Mouse (Mus musculus): ENCODE measurements around the gene Clock. TPM values are rescaled to one million over a fixed set of nuclear protein-coding genes. Genes with fewer than 3 reads are reported as not detected.

Clock gene
- total RNA-seq, 2 experiments from 2014 or later = 17.9 to 22.6 TPM

DNA sequence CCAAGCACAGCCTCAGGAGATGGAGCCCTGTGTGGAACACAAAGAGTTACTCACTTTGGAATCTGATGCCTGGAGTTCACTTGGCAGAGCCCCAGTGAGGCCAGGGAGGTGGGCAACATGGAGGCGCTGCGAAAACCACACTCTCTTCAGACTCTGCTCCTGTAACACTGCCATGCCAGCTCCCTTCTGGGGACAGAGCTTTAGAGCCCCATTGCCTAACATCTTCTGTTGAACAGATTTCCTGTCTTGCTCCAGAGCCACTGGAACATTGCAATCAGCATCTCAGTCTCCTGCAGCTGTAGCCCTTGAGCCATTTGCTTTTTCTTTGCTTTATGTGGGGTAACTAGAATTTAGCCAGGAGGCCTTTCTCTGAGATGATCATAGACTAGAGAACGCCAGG lies 122.3 kb downstream of the Clock start:
- no peak for DNase-seq (ENCODE audit: low spot score)

DNA sequence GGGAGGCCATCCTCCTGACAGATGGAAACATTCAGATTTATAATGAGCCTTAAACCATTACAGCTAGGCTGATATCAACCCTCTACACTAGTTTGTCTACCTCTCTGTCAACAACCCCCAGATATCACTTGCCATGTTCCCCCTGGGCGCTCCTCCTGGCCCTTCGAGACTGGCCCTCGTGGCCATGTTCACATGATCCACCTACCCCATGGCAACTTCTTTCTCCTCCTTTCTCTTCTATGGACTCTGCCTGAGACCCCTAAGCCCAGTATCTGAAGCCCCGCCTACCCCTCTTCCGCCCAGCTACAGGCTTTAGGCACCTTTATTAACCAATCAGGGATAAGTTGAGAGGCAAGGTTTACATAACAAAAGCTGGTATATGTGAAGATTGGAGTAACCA lies 124.8 kb downstream of the Clock start:
- DNase-seq (ENCODE audit: low spot score) = no peak

DNA sequence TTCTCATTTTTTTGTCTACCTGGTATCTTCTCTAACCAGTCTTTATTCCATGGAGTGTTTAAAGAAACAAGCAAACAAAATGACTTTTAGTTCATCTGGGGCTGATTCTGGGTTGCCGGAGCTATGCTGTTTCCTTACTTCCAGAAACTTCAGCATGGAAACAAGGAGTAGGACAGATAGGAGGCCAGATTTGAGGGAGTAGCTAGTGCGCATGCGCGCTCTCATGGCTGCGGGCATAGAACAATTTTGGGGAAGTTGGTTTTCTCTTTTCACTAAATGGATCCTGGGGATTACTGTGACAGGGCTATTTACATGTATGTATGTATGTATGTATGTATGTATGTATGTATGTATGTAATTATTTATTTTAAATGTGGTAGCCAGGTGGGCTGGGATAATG lies 125.4 kb downstream of the Clock start:
- DNase-seq (ENCODE audit: low spot score) = no peak

DNA sequence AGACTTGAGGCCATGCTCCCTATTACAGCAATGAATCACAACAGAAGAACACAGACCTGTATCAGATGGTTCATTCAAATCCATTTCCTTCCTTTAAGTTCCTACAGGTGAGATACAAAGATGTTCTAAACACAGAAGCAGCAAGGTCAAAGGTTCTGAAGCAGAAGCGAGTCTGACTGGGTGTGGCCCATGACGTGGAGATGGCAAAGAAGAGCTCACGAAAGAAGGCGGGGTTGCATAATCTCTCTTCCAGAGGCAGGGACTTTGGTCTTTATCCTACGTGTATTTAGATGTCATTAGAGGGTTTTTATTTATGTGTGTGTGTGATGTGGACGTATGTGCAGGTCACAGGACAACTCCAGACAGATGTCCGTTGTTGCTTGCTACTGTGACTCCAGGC lies 126.9 kb downstream of the Clock start:
- DNase-seq (ENCODE audit: low spot score) = no peak

DNA sequence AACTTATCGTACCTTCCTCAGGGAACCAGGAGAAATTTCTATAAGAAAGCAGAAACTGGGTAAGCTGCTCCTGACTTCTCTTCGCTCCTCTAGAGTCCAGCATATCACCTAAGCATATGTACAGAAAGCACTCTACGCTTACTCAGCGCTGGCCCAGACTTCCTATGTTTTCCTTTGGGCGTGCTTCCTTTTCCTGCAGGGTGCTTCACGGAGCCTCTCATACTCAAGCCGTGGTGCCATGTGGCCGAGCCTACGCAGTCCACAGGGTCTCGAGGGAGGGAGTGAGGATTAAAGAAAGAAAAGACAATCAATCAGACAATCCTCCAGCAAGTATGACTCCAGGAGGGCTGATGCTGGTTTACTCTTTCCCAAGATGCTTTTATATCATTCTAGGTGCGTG lies 127.8 kb downstream of the Clock start:
- DNase-seq (ENCODE audit: low spot score) = no peak

DNA sequence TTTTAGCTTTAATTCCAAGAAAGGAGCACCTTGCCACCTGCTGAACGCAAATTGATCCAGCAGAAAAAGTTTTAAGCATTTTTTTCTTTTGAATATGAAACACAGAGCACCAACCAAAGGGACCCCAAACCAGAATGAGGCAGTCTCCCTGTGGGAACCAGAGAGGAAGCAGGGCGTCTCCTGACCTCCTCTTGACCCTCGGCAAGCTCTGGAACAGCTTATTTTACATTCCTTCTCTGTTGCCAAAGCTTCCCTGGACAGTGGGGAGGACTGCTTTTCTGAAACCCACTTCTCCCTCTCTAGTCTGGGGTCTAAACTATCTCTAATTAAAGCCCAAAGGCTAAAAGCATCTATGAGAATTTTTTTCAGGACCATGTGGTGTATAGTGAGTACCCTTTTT lies 128.2 kb downstream of the Clock start:
- no peak for DNase-seq (ENCODE audit: low spot score)

DNA sequence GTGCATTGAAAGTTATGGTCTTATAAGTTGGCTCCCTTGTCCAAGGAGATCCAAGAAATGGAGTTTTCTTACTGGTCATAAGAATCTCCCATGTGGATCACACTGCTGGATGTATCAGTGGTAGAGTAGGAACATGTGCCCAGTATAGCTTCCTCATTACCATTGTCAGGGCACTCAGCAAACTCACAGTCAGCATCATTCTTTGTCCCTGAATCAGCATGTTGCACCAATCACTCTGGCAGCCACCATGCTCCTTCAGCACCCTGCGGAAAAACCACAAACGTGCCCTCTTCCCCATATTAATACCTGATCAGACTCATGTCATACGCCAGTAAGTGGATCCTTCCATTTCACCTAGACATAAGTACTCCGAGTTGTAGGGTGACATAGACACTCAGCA lies 129.5 kb downstream of the Clock start:
- DNase-seq (ENCODE audit: low spot score) = no peak

DNA sequence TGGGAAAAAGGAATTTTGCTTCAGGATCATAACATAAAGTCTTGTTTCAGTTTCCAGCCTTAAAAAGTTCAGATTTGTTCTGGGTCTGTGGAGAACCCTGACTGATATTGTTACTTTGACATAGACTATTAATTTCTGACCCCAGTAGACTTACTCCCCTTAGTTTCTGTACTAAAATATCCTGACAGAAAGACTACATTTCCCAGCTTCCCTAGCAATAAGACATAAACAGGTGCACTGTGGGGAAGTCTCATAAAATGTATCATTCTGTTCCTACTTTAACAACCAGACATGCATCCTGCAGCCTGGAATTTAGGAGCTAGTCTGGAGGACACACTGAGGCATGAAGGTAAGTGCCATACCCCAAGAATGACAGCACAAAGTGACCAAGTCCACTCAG lies 133.6 kb downstream of the Clock start:
- DNase-seq (ENCODE audit: low spot score) = no peak

DNA sequence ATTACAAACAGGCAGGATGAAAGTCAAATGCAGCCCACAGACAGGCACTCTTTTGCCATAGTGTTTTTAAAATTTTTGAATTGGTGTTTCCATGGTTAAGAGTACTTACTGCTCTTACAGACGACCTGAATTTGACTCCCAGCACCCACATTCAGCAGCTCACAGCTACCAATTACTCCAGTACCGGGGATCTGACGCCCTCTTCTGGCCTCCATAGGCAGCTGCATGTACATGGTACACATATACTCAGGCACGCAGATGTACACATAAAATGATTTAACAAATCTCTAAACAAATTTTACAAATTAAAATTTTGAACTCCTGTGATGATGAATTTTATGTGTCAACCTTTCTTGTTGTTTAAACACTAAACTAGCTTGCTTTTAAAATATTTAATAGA lies 134.1 kb downstream of the Clock start:
- no peak for DNase-seq (ENCODE audit: low spot score)

DNA sequence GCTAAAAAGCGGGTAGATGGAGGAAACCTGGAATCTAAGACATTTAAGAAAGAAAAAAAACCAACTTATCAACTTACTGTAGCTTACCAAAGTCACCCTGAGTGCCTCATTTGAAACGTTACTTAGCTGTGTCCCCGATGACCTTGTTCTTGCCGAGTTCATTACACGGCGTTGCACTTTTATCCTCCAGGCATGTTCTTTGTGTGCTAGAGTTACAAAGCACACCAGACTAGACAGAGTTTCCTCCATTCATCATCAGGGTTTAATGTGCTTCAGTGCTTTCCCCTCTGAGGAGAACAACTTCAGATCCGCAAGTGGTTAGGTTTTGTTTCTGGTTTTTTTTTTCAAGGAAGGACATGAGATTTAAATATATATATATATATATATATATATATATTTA lies 139.8 kb downstream of the Clock start:
- DNase-seq (ENCODE audit: low spot score) = no peak

DNA sequence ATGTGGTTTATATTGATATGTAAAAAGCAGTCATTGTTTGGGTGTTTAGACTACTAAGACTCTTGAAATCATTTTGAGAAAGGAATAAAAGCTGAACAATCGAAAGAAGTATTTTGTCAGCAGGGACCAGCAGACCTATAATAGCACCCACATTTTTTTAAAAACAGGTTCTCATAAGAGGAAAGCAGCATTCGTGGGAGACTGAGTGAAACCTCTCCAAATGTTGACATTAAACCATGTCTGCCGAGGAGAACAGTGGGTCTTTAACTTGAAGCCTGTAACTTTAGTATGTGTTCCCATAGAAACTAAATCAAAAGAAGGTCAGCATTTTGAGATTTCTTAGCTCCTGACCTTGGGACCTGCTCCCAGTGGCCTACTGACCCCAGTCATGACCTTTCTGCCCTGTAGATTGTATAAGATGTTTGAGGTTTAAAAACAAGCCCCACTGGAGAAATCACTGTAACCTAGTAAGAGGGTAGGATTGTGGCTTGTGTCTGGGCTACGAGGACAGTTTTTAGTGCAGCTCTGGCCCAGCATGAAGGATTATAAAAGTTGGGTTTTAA lies 140.7 kb downstream of the Clock start:
- DNase-seq (ENCODE audit: low spot score) = no peak

DNA sequence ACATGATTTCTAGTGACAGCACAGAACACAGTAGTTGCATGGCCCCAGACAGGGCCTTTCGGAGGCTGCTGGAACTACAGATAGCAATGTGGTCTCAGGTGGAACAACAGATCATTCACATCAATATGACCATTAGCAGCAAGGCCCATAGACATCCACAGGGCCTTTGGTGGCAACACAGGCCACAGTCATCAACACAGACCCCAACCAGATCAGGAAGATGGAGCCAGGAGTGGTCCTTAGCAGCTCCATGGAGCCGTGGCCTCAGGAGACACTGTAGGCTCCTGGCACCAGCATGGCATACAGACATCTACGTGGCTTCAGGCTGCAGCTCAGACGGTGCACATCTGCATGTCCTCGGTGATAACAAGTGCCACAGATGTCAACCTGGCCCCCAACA lies 141.7 kb downstream of the Clock start:
- DNase-seq (ENCODE audit: low spot score) = no peak

DNA sequence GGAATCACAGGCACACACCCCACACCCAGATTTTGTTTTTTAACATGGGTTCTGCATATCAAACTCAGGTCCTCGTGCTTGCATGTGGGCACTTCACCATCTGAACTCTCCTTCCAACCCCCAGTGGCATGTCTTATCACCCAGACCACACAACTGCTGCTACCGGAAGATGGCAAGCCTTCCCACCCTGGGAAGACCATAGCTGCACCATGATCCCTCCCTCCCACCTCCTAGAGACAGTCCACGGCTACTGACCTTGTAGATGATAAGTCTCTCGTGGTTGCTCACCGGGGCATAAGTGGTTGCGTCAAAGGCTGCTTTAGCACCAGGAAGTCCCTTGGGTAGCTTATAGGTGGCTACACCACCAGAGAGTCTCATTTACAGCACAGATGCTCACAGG lies 143.1 kb downstream of the Clock start:
- no peak for DNase-seq (ENCODE audit: low spot score)

DNA sequence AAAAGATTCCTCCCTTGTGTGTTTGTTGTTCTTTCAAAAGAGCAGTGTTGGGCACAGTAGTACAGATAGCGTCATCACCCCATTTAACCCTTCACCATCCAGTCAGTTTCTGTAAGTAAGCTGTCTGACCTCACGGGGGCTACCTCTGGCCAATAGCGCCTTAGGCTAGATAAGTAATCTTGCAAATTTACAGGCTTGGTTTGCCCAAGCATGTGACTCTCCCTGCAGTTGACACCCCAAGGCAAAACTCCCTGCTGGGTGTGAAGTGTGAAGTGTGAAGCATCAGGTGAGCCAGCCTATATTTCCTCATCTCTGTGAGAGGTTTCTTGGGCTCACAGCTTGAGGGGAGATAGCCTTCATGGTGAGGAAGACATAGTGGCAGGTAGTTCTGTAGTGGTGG lies 144.5 kb downstream of the Clock start:
- DNase-seq (ENCODE audit: low spot score) = no peak

Other genes starting within 250 kb of the Clock start
- 1 to 10 TPM; 2.1 to 2.7 TPM for gene Srd5a3, start 164.5 kb downstream of the Clock start, total RNA-seq (2021)
- 10 to 100 TPM; 15.5 to 16.4 TPM for gene Tmem165, start 120.9 kb downstream of the Clock start, total RNA-seq (2021)
- gene Pdcl2, start 26.4 kb upstream of the Clock start, total RNA-seq (2021) = not detected
- gene Nmu, start 59.0 kb upstream of the Clock start, total RNA-seq (2021) = not detected
- not detected for gene Gm7271, start 179.2 kb upstream of the Clock start, total RNA-seq (2021)
- 10 to 100 TPM; 10.2 to 11.3 TPM for gene Exoc1, start 224.5 kb upstream of the Clock start, total RNA-seq (2021)